Mouse (Mus musculus) layer of hippocampus, postnatal 36 days (tissue): ENCODE data around the gene Shisa9. TPM values are rescaled to one million over a fixed set of nuclear protein-coding genes. Genes with fewer than 3 reads are reported as not detected.

Source experiments
- total RNA-seq, 2 experiments: library from RNA; stranded (reverse); gene quantifications; 2 replicates each; pipeline ENCODE4 v1.2.3; 2021

The Shisa9 gene
- total RNA-seq, 2 experiments from 2014 or later: 51.9 to 57.4 TPM

Other genes starting within 250 kb of the Shisa9 start
- gene Cpped1, start 74.7 kb upstream of the Shisa9 start, total RNA-seq: 10 to 100 TPM; 31.0 to 33.1 TPM